Mouse (Mus musculus): ENCODE measurements around the gene Cox19. TPM values are rescaled to one million over a fixed set of nuclear protein-coding genes. Genes with fewer than 3 reads are reported as not detected.

Gene Cox19
- total RNA-seq, 2 experiments from 2014 or later = 75.7 to 130 TPM

DNA sequence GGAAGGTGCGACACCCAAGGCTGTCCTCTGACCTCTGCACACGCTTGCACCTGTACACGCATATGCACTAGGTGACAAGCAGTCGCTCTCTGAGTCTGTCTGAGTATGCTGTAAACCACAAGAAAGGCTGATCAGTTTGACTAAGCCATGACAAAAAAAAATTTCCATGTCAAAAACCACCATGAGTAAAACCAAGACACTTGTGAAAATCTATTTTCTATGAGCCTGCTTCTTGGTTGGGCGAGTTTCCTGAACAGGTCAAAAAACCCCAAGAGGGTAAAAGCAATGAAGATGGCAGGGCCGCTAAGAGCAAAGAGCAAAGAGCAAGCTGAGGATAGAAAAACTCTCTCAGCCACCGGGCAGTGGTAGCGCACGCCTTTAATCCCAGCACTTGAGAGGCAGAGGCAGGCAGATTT lies 47.6 kb downstream of the Cox19 start:
- DNase-seq (ENCODE audit: low spot score in 2 of 2) = no peak

DNA sequence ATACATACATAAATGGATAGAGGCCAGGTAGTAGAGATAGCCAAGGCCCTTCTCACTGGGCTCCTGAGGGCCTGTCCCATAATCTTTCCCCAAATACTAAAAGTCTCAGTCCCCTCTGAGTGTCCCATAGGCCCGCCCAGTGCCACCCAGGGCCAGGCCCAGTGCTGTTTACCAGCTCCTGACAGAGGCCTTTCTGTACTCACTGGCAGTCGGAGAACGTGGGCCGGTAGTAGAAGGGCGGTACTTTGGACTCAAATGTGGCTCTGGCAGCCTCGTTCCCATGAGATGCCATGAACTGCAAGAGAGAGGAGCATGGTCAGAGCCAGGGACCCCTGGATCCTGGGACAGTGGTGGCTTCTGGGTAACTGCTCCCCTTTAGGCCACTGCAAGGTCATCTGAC lies 49.1 kb downstream of the Cox19 start:
- DNase-seq (ENCODE audit: low spot score in 2 of 2) = no peak

- no peak for DNase-seq (ENCODE audit: low spot score in 2 of 2)
Measured at GRCm38 (mm10) chr5:139297745-139298144, 53.5 kb downstream of the Cox19 start.

DNA sequence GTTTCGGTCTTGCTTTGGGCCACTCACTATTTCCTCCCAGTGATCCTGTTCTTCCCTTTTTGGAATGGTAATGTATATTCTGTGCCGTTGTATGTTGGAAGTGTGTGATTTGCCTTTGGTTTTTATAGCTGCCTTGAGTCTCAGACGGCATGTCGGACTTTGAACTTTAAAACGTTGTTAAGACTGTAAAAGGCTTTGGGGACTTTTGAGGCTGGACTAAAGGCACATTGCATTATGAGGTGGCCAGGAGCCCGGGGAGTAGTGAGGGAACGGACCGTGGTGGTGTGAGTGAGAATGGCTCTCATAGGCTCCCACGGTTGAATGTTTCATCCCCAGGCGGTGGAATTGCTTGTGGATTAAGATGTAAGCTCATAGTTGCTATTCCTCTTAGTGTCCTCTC lies 54.1 kb downstream of the Cox19 start:
- DNase-seq (ENCODE audit: low spot score in 2 of 2) = no peak

- DNase-seq (ENCODE audit: low spot score in 2 of 2) = no peak
Measured at GRCm38 (mm10) chr5:139294089-139294488, 57.1 kb downstream of the Cox19 start.

DNA sequence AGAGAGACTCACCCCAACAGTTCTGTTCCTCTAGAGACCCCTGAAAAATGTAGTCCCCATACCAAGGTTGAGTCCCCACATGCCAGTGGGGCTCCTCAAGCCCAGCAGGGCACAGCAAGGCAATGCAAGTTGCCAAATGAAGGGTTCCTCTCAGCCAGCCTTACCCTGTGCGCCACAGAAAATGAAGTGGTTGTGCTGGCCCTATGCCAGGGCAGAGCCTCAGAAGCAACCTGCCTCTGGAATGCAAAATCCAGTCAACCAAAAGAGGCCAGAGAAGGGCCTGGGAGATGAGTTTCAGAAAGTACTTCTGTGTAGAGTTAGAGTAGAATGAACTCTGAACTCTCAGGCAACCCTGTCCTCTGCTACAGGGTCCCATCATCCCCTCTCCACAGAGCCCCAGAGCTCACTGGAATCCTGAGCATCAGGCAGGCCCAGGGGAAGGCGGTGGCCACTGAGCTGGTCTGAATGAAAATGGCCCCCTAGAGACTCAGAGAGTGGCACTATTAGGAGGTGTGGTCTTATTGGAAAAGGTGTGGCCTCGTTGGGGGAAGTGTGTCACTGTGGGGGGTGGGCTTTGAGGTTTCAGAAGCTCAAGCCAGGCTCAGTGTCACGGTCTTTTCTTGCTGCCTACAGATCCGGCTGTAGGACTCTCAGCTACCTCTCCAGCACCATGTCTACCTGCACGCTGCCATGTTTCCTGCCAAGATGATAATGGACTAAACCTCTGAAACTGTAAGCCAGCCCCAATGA lies 59.2 kb downstream of the Cox19 start:
- no peak for DNase-seq (ENCODE audit: low spot score in 2 of 2)

DNA sequence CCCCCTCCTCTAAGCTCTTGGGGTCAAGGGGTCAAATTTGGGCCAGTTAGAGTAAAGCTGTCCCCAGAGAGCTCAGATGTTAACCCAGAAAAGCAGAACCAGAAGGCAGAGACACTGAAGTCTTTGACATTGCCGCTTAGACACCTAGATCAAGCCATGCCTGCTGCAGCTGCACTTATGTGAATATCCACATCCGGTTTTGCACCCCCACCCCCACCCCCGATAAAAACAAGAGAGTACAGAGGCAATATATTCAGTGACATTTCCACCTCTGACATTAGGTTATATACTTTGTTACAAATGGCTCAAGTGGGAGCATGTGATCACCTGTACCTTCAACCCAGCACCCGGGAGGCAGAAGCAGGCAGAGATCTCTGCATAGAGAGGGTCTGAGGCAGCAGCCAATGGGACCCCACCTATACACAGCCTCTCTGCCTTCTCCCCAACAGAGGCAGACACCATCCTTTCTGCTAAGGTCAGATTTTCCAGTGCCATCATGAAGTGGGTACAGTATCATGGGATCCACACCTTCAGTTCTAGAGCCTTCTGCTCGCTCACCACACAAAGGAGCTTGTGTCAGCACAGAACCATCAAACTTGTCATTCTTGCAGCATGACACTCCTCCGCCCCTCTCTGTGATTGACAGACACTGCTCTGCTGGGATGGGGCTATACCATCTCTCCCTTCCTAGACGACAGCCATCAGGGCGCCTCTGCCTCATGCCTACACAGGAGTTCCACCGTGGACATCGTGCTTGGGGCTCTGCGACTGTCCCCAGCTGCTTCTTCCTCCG lies 60.6 kb downstream of the Cox19 start:
- no peak for DNase-seq (ENCODE audit: low spot score in 2 of 2)

- no peak for DNase-seq (ENCODE audit: low spot score in 2 of 2)
Measured at GRCm38 (mm10) chr5:139288591-139288990, 62.6 kb downstream of the Cox19 start.

DNA sequence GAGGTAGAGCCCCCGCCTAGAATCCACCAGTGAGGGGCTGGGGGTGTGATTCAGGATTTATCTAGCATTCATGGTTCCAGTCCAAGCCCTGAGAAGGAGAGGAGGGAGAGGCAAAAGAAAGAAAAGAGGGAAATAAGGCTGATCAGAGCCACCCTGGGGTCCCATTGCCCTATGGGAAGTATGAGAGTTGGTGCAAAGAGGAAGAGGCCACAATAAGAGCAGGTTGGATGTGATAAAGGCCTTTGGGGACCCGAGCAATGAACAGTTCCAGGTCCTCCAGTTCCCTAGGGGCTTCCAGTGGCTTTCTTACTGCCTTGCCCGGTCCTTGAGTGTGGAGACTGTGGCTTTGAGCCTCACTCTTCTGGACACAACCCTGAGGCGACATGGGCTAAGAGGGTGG lies 63.4 kb downstream of the Cox19 start:
- no peak for DNase-seq (ENCODE audit: low spot score in 2 of 2)

DNA sequence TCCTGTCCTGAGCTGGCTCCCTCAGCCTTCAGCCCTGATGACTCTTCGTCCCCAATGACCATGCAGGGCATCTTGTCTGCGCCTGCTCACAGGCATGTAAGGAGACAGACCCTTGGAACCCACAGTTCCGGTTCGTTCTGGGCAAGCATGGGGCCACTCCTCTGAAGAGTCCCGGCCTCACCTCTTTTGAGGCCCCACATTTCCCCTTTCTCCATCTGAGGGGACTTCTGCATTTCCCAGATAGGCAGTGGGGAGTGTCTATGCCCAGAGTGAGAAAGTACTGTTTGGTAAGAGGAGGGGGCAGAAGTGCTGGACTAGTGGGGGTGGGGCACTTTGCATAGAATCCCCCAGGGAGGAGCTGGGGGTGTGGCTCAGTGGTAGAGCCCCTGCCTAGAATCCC lies 64.1 kb downstream of the Cox19 start:
- no peak for DNase-seq (ENCODE audit: low spot score in 2 of 2)

Small RNA genes within 50 kb of the gene (microRNA-seq; reads per million reads assigned to microRNA genes)
- 362 to 560 reads per million in 2 experiments for gene Mir339 (ENCODE audit: borderline number of aligned reads in 2 of 2)

Other genes with a start within 250 kb of the Cox19 start
- gene Prkar1b, start 201.4 kb downstream of the Cox19 start, total RNA-seq (2021) = 10 to 100 TPM; 44.4 to 67.4 TPM
- 10 to 100 TPM; 17.1 to 19.4 TPM for gene Dnaaf5, start 201.2 kb downstream of the Cox19 start, total RNA-seq (2021)
- 10 to 100 TPM; 59.1 to 83.8 TPM for gene Sun1, start 150.8 kb downstream of the Cox19 start, total RNA-seq (2021)
- gene Get4, start 99.1 kb downstream of the Cox19 start, total RNA-seq (2021) = 10 to 100 TPM; 65.4 to 93.6 TPM
- gene Adap1, start 25.8 kb downstream of the Cox19 start, total RNA-seq (2021) = 10 to 100 TPM in 1 of 2 experiments, 1 to 10 TPM in 1; 4.5 to 11.6 TPM
- not detected for gene Cyp2w1, start 1.2 kb upstream of the Cox19 start, total RNA-seq (2021)
- 10 to 100 TPM; 11.0 to 23.9 TPM for gene Gpr146, start 26.3 kb upstream of the Cox19 start, total RNA-seq (2021)
- under 1 TPM; 0.53 to 0.93 TPM for gene C130050O18Rik, start 53.9 kb upstream of the Cox19 start, total RNA-seq (2021)
- gene Gper1, start 71.7 kb upstream of the Cox19 start, total RNA-seq (2021) = 1 to 10 TPM; 3.3 to 4.9 TPM
- 1 to 10 TPM; 8.0 to 8.4 TPM for gene 3110082I17Rik, start 109.1 kb upstream of the Cox19 start, total RNA-seq (2021)
- gene Zfand2a, start 133.1 kb upstream of the Cox19 start, total RNA-seq (2021) = 10 to 100 TPM; 36.4 to 38.9 TPM
- gene Uncx, start 192.1 kb upstream of the Cox19 start, total RNA-seq (2021) = not detected

Data from adrenal gland, adult 18-20 months (tissue).